Mouse (Mus musculus): ENCODE measurements around the gene Fhl4.

GRCm38 (mm10) chr10:85146282-85146681 lies 44.0 kb upstream of the Fhl4 start:
- no peak for TF ChIP-seq POLR2A (IDR thresholded peaks at IDR 0.05; ENCODE audit: low read depth, low read length)
- no peak for TF ChIP-seq CTCF (IDR thresholded peaks at IDR 0.05; ENCODE audit: extremely low read depth, insufficient read depth, insufficient read length, insufficient replicate concordance)

Measured in spleen, adult 2 months (tissue).